ENCODE assay signal across 8 mouse cellular contexts in genomic region chr4:150035280-150035679, GRCm38 (mm10). TPM values are rescaled to one million over a fixed set of nuclear protein-coding genes. Genes with fewer than 3 reads are reported as not detected.
DNase-seq lines count a peak whose midpoint lies in the region; ATAC-seq lines count a peak whose summit lies in the region.

No protein-coding gene starts in this region.

- H3K9ac ChIP-seq in forebrain, embryonic 11.5 days (ENCODE audit: low read length) = no peak overlapping the region
- H3K9ac ChIP-seq in forebrain, embryonic 15.5 days (replicated peaks) = no peak overlapping the region
- H3K9ac ChIP-seq in intestine, embryonic 14.5 days (ENCODE audit: low read length) = no peak overlapping the region
- no peak overlapping the region for H3K9ac ChIP-seq in stomach, embryonic 16.5 days (ENCODE audit: low read length)

- DNase-seq in forebrain, embryonic 11.5 days (ENCODE audit: low spot score) = peak; percentile 92
- DNase-seq in brain, embryonic 18.5 days (ENCODE audit: low read depth, low spot score) = peak; percentile 56
- DNase-seq in frontal cortex, adult 2 months (ENCODE audit: extremely low spot score in 1 of 2, low spot score in 1 of 2) = peak; percentile 65 to 97
- peak; percentile 98 for DNase-seq in intestine, embryonic 14.5 days (ENCODE audit: low spot score)
- DNase-seq in left cerebral cortex, postnatal 25 days (ENCODE audit: low spot score in 2 of 2) = peak; percentile 89 to 90
- DNase-seq in naive thymus-derived CD4-positive, alpha-beta T cell, adult 2 months (ENCODE audit: low read depth) = peak; percentile 87

- H3K36me3 ChIP-seq in forebrain, embryonic 11.5 days (ENCODE audit: control insufficient read depth, insufficient read depth, low read length) = no peaks in the 10 kb centered on the region
- no peaks in the 10 kb centered on the region for H3K36me3 ChIP-seq in forebrain, embryonic 15.5 days
- H3K36me3 ChIP-seq in intestine, embryonic 14.5 days (ENCODE audit: control insufficient read depth, insufficient read depth, low read length) = no peaks in the 10 kb centered on the region
- no peaks in the 10 kb centered on the region for H3K36me3 ChIP-seq in stomach, embryonic 16.5 days (ENCODE audit: control insufficient read depth, insufficient read depth, low read length)

- intact Hi-C loops in left cerebral cortex, postnatal 25 days (cut with DNase I) = loop anchor here (1.0 to 5.0 kb wide), 2 partner anchors 37 to 64 kb away; no protein-coding TSS in a partner anchor

- H3K4me2 ChIP-seq in forebrain, embryonic 11.5 days (ENCODE audit: low read depth, low read length, severe bottlenecking) = no peak overlapping the region
- H3K4me2 ChIP-seq in forebrain, embryonic 15.5 days (replicated peaks) = no peak overlapping the region
- H3K4me2 ChIP-seq in intestine, embryonic 14.5 days (ENCODE audit: low read length) = no peak overlapping the region
- no peak overlapping the region for H3K4me2 ChIP-seq in stomach, embryonic 16.5 days (ENCODE audit: low read depth, low read length)

- H3K27me3 ChIP-seq in forebrain, embryonic 11.5 days (ENCODE audit: control insufficient read depth, insufficient read depth, low read length) = peaks cover 53% of the 10 kb centered on the region
- peaks cover 54% of the 10 kb centered on the region for H3K27me3 ChIP-seq in forebrain, embryonic 15.5 days
- peaks cover 47% of the 10 kb centered on the region for H3K27me3 ChIP-seq in intestine, embryonic 14.5 days (replicated peaks; ENCODE audit: control insufficient read depth, insufficient read depth, low read length)
- peaks cover 41% of the 10 kb centered on the region for H3K27me3 ChIP-seq in stomach, embryonic 16.5 days (ENCODE audit: control insufficient read depth, insufficient read depth, low read length)

- no peaks in the 10 kb centered on the region for H3K9me3 ChIP-seq in forebrain, embryonic 11.5 days (ENCODE audit: control insufficient read depth, low read length)
- H3K9me3 ChIP-seq in forebrain, embryonic 15.5 days = no peaks in the 10 kb centered on the region
- H3K9me3 ChIP-seq in intestine, embryonic 14.5 days (ENCODE audit: control insufficient read depth, low read length) = no peaks in the 10 kb centered on the region
- no peaks in the 10 kb centered on the region for H3K9me3 ChIP-seq in stomach, embryonic 16.5 days (replicated peaks; ENCODE audit: control insufficient read depth, low read length)

- no peak overlapping the region for H3K4me3 ChIP-seq in forebrain, embryonic 11.5 days (ENCODE audit: low read depth, low read length)
- no peak overlapping the region for H3K4me3 ChIP-seq in forebrain, embryonic 15.5 days
- no peak overlapping the region for H3K4me3 ChIP-seq in intestine, embryonic 14.5 days (ENCODE audit: low read depth, low read length)
- no peak overlapping the region for H3K4me3 ChIP-seq in stomach, embryonic 16.5 days (replicated peaks; ENCODE audit: low read length)

- H3K27ac ChIP-seq in forebrain, embryonic 11.5 days (ENCODE audit: low read depth, low read length) = no peak overlapping the region
- no peak overlapping the region for H3K27ac ChIP-seq in forebrain, embryonic 15.5 days (replicated peaks)
- no peak overlapping the region for H3K27ac ChIP-seq in intestine, embryonic 14.5 days (ENCODE audit: low read depth)
- H3K27ac ChIP-seq in stomach, embryonic 16.5 days (ENCODE audit: low read length) = no peak overlapping the region

- peaks cover 14% of the 10 kb centered on the region for H3K4me1 ChIP-seq in forebrain, embryonic 11.5 days (replicated peaks; ENCODE audit: control insufficient read depth, insufficient read depth, low read length)
- peaks cover 19% of the 10 kb centered on the region for H3K4me1 ChIP-seq in forebrain, embryonic 15.5 days
- peaks cover 3% of the 10 kb centered on the region; the same call in 1 of the 2 replicates for H3K4me1 ChIP-seq in intestine, embryonic 14.5 days (replicated peaks; ENCODE audit: control insufficient read depth, insufficient read depth, low read length)
- peaks cover 10% of the 10 kb centered on the region for H3K4me1 ChIP-seq in stomach, embryonic 16.5 days (ENCODE audit: control insufficient read depth, insufficient read depth, low read length)

- WGBS in forebrain, embryonic 11.5 days = 14% methylated on average over 10 of the region's 10 CpGs
- WGBS in forebrain, embryonic 15.5 days = 11% methylated on average over 10 of the region's 10 CpGs
- 11% methylated on average over 10 of the region's 10 CpGs for WGBS in intestine, embryonic 14.5 days
- WGBS in stomach, embryonic 16.5 days = 11% methylated on average over 10 of the region's 10 CpGs

- ATAC-seq in forebrain, embryonic 11.5 days (replicated peaks; ENCODE audit: low FRiP score) = no peak
- ATAC-seq in forebrain, embryonic 15.5 days (replicated peaks) = no peak
- ATAC-seq in intestine, embryonic 14.5 days (replicated peaks; ENCODE audit: low FRiP score, low TSS enrichment, low read depth) = peak; percentile 58
- ATAC-seq in stomach, embryonic 16.5 days (ENCODE audit: insufficient read depth, low FRiP score) = 0 out of 2 replicates have a peak, but pooled peaks have one; percentile 31

RNA-seq across cellular contexts. Expression of gene H6pd, which starts 26.5 kb away (rescaled TPM):
- 2.1 and 2.5 TPM in 2 replicates for polyA plus RNA-seq in forebrain, embryonic 11.5 days (2014; fragmentation: Nextera tagmentation; extraction: Ambion mirVana)
- polyA plus RNA-seq in forebrain, embryonic 15.5 days (2015; fragmentation: Nextera tagmentation; extraction: Ambion mirVana) = 1.2 and 1.5 TPM in 2 replicates
- 4.4 and 5.7 TPM in 2 replicates for polyA plus RNA-seq in frontal cortex, adult 2 months (2012; rRNA removed)
- polyA plus RNA-seq in intestine, embryonic 14.5 days (2014; fragmentation: Nextera tagmentation; extraction: Ambion mirVana) = 11.9 and 14.0 TPM in 2 replicates
- total RNA-seq in left cerebral cortex, postnatal 25 days (2021) = 10 to 100 TPM; 10.8 to 12.0 TPM
- 14.9 and 15.2 TPM in 2 replicates for polyA plus RNA-seq in stomach, embryonic 16.5 days (2015; fragmentation: Nextera tagmentation; extraction: Ambion mirVana)

RNA-seq across cellular contexts. Expression of gene Gpr157, which starts 51.9 kb away (rescaled TPM):
- 0.21 and 0.24 TPM in 2 replicates for polyA plus RNA-seq in forebrain, embryonic 11.5 days (2014; fragmentation: Nextera tagmentation; extraction: Ambion mirVana)
- 0.20 and 0.23 TPM in 2 replicates for polyA plus RNA-seq in forebrain, embryonic 15.5 days (2015; fragmentation: Nextera tagmentation; extraction: Ambion mirVana)
- polyA plus RNA-seq in frontal cortex, adult 2 months (2012; rRNA removed) = 1.4 and 1.8 TPM in 2 replicates
- polyA plus RNA-seq in intestine, embryonic 14.5 days (2014; fragmentation: Nextera tagmentation; extraction: Ambion mirVana) = 0.42 and 0.44 TPM in 2 replicates
- 1 to 10 TPM; 1.1 to 1.4 TPM for total RNA-seq in left cerebral cortex, postnatal 25 days (2021)
- 1.5 TPM in 2 replicates for polyA plus RNA-seq in stomach, embryonic 16.5 days (2015; fragmentation: Nextera tagmentation; extraction: Ambion mirVana)

Comparison
In these comparisons a context has a peak if more than half of its experiments do, and no peak if none do; other contexts are left out.
1. ATAC-seq: peak in intestine, embryonic 14.5 days (single experiment) and stomach, embryonic 16.5 days (single experiment); none in forebrain, embryonic 11.5 days (single experiment) and forebrain, embryonic 15.5 days (single experiment).
2. Peak in every context shown above with its lines, with median percentiles within 50 percentile points of each other: DNase-seq.